Mouse (Mus musculus) ES-E14 (cell line): Measurements from ENCODE around the gene Mitd1. TPM values are rescaled to one million over a fixed set of nuclear protein-coding genes. Genes with fewer than 3 reads are reported as not detected.

Source experiments
- DNase-seq: peaks from one replicate; pipeline ENCODE4 v3.0.0-alpha.2; 2013; ENCODE audit warnings: low read depth, low spot score
- H3K27ac ChIP-seq: 2 replicates; pipeline ENCODE4 v1.5.1; 2012; ENCODE audit warnings: low read depth, mild to moderate bottlenecking, low read length, moderate library complexity, mixed read lengths; ENCODE audit not compliant: poor library complexity, insufficient read depth, severe bottlenecking
- H3K36me3 ChIP-seq: 2 replicates; pipeline ENCODE4 v1.6.1; 2012; ENCODE audit warnings: mild to moderate bottlenecking, low read length, moderate library complexity, mixed read lengths; ENCODE audit not compliant: control insufficient read depth, poor library complexity, insufficient read depth, severe bottlenecking
- H3K4me1 ChIP-seq, 2 experiments: fragments of 150-350 bp in 1 of 2; sonication (generic) in 1 of 2; 2 replicates each; pipeline ENCODE4 v1.6.1; 2012; ENCODE audit warnings: low read length in 2 of 2, mild to moderate bottlenecking in 1 of 2, mixed read lengths in 1 of 2; ENCODE audit not compliant: control insufficient read depth in 2 of 2, insufficient read depth in 2 of 2, poor library complexity in 1 of 2
- H3K4me3 ChIP-seq, 2 experiments: fragments of 150-350 bp in 1 of 2; sonication (generic) in 1 of 2; 2 replicates each; pipeline ENCODE4 v1.5.1; 2012; ENCODE audit warnings: low read length in 2 of 2, low read depth in 1 of 2, mild to moderate bottlenecking in 1 of 2, mixed read lengths in 1 of 2; ENCODE audit not compliant: insufficient read depth in 1 of 2, poor library complexity in 1 of 2, severe bottlenecking in 1 of 2
- H3K9ac ChIP-seq: 2 replicates; pipeline ENCODE4 v1.6.1; 2012; ENCODE audit warnings: low read depth, mild to moderate bottlenecking, low read length, mixed read lengths; ENCODE audit not compliant: poor library complexity, insufficient read depth, severe bottlenecking
- H3K9me3 ChIP-seq: fragments of 150-350 bp; sonication (generic); 2 replicates; pipeline ENCODE4 v1.6.1; 2012; ENCODE audit warnings: low read depth, mild to moderate bottlenecking, low read length; ENCODE audit not compliant: control insufficient read depth, insufficient read depth
- CHD2 ChIP-seq: IDR thresholded peaks from 2 replicates; pipeline ENCODE4 v1.6.1; 2014; ENCODE audit warnings: mild to moderate bottlenecking, low read depth, low read length, inconsistent platforms
- HCFC1 ChIP-seq: IDR thresholded peaks from 2 replicates; pipeline ENCODE4 v1.6.1; 2012; ENCODE audit warnings: low read length, inconsistent platforms, borderline replicate concordance; ENCODE audit not compliant: insufficient read depth
- ZC3H11A ChIP-seq: IDR thresholded peaks from 2 replicates; pipeline ENCODE4 v1.6.1; 2012; ENCODE audit warnings: low read depth, mild to moderate bottlenecking, inconsistent platforms, low read length, borderline replicate concordance
- ZNF384 ChIP-seq: IDR thresholded peaks from 2 replicates; pipeline ENCODE4 v1.6.1; 2012; ENCODE audit warnings: low read depth, low read length, inconsistent platforms
- in situ Hi-C, 2 experiments: fragments of 600-800 bp; cut with MboI; formaldehyde crosslinking; loops; one replicate each; pipeline ENCODE4 v1.15.1; 2025; ENCODE audit warnings: low sequenced_read_pairs in 2 of 2, inconsistent platforms in 1 of 2; ENCODE audit not compliant: unreplicated experiment in 2 of 2
- total RNA-seq: library from RNA; depleted of rRNA; stranded (reverse); fragments of 300-350 nt; gene quantifications from 2 replicates; pipeline ENCODE4 v1.2.3, GENCODE M21; 2012; rRNA removed

The Mitd1 gene
- total RNA-seq, 1 experiment, result 21.0 TPM

DNA sequence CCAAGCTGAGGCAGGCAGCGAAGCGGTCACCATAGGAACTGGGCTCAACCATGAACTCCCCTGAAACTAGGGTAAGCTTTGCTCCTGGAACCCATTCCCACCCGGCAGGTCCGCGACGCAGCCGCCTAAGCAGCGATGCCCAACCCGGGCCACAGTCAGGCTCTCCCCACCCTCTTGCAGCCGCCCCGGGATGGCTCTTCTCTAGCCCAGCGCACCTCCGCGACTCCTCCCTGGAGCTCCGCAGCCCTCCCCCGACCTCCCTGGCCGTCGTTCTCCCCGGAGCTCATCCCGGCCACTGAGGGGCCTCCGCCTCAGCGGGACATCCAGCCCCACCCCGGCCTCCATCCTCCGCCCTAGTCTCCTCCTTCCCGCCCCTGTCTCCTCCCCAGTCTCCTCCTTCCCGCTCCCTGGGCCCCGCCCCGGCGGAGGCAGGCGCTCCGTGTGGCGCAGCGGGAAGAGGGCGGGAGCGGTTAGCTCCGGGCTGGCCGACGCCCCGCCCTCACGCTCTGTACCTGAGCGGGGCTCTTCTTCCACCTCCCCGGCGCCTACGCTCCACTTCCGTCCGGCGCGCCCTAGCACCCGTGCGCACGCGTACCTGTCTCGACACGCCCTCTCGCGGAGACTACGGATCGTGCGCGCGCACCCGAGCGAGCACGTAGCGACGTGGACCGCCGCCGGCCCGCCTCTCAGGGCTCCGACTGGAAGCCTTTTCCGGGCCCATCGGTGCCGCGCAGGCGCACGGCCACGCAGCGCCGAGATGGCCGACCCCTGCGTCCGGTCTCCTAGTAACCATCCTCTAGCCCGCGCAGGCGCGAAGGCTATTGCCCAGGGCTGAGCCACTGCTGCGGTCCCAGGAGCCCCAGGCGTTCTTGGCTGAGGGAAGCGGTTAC is 25.5 kb downstream of the Mitd1 start:
- DNase-seq, result peak; percentile 96
- Histone ChIP-seq H3K4me3 (peak overlapping the region; percentile 68 to 69), H3K36me3 (no peaks in the 10 kb centered on the region)

DNA sequence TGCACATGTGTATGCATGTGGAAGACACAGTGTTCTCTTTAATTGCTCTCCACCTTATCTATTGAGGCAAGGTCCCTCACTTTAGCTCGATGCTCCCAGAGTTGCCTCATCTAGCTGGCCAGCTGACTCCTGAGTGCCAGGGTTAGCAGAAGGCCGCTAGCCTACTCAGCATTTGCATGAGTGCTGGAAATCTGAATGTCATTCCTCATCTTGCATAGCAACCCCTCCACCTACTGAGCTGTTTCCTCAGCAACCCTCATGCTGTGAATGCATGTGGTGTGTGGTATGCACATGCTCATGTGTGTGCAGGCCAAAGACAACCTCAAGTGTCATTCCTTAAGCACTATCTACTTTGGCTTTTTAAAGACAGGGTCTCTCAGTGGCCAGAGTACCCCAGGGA is 39.5 kb downstream of the Mitd1 start:
- TF ChIP-seq ZC3H11A, result no peak
- Histone ChIP-seq H3K4me3 (no peak overlapping the region), H3K9ac (no peak overlapping the region), H3K9me3 (no peaks in the 10 kb centered on the region), H3K4me1 (no peaks in the 10 kb centered on the region), H3K27ac (no peak overlapping the region), H3K36me3 (no peaks in the 10 kb centered on the region)
- no peak for DNase-seq
- in situ Hi-C loops, result loop anchor here in 1 of 2 experiments (25.0 kb wide), 1 partner anchor 163 kb away; no protein-coding TSS in a partner anchor

More for the DNA sequence above, 25.5 kb downstream of the Mitd1 start:
- peaks cover 0 to 3% of the 10 kb centered on the region in 2 experiments; a peak in 1 of 4 replicates for H3K4me1 ChIP-seq
- H3K9me3 ChIP-seq, result no peaks in the 10 kb centered on the region
- H3K27ac ChIP-seq, result 0 out of 2 replicates have a peak overlapping the region, but pooled peaks have one; percentile 23
- in situ Hi-C loops, result loop anchor here in 1 of 2 experiments (25.0 kb wide), 1 partner anchor 177 kb away; no protein-coding TSS in a partner anchor
- H3K9ac ChIP-seq, result peak overlapping the region; percentile 77
- no peak for TF ChIP-seq ZNF384
- TF ChIP-seq HCFC1, result peak; percentile 63; the same call in 1 of the 2 replicates
- 0 out of 2 replicates have a peak, but pooled peaks have one; percentile 9 for TF ChIP-seq ZC3H11A

DNA sequence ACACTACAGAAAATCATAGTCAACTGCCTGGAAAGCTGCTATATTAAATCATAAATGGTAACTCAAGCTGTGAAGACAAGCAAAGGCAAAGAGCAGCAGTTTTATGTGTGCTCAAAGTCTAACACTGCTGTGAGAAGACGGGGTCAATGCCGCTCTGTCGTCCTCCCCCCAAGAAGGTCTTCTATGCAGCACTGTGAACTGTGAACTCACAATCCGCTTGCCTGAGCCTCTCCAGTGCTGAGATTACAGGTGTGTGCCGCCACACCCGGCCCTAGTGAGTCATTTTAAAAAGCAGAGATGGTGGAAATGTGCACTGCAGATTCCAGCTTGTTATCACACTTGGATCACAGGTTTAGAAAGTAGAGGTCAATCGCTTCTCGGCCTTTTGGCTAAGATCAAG is 43.3 kb downstream of the Mitd1 start:
- in situ Hi-C loops, result no loop called here
- H3K36me3 ChIP-seq, result no peaks in the 10 kb centered on the region
- no peaks in the 10 kb centered on the region for H3K9me3 ChIP-seq
- no peak for DNase-seq
- H3K27ac ChIP-seq, result no peak overlapping the region
- TF ChIP-seq ZNF384 (no peak), ZC3H11A (no peak)
- H3K4me1 ChIP-seq, result no peaks in the 10 kb centered on the region
- no peak overlapping the region for H3K4me3 ChIP-seq
- no peak overlapping the region for H3K9ac ChIP-seq

DNA sequence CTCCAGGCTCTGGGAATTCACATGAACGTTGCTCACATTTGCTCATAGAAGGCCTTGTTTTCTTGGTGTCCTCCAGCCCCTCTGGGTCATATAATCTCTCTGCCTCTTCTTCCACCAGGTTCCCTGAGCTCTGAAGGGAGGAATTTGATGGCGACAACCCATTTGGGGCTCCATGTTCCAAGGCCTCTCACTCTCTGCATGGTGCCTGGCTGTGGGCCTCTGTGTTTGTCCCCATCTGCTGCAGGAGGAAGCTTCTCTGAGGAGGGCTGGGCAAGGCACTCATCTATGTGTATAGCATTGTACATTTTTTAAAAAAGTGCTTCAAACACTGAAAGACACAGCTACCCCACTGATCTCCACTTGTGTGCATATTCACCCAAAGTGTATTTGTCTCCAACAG is 58.5 kb downstream of the Mitd1 start:
- Histone ChIP-seq H3K36me3 (no peaks in the 10 kb centered on the region), H3K9ac (no peak overlapping the region), H3K4me1 (no peaks in the 10 kb centered on the region), H3K4me3 (no peak overlapping the region), H3K27ac (no peak overlapping the region), H3K9me3 (no peaks in the 10 kb centered on the region)
- in situ Hi-C loops, result no loop called here
- no peak for TF ChIP-seq CHD2
- DNase-seq, result no peak

Other genes starting within 250 kb of the Mitd1 start
- 0.58 and 0.67 TPM in 2 replicates for gene 2010300C02Rik, start 170.3 kb downstream of the Mitd1 start, total RNA-seq
- gene Tsga10, start 24.0 kb downstream of the Mitd1 start, total RNA-seq, result 1.7 and 2.6 TPM in 2 replicates
- 6.0 and 6.1 TPM in 2 replicates for gene Lipt1, start 18.7 kb downstream of the Mitd1 start, total RNA-seq
- 97.0 and 127 TPM in 2 replicates for gene Mrpl30, start 66 bp upstream of the Mitd1 start, total RNA-seq
- not detected in 2 replicates for gene Lyg2, start 26.1 kb upstream of the Mitd1 start, total RNA-seq
- gene Lyg1, start 67.3 kb upstream of the Mitd1 start, total RNA-seq, result not detected in 2 replicates
- 42.4 and 71.2 TPM in 2 replicates for gene Txndc9, start 107.5 kb upstream of the Mitd1 start, total RNA-seq
- gene Eif5b, start 107.6 kb upstream of the Mitd1 start, total RNA-seq, result 28.8 and 30.6 TPM in 2 replicates
- 58.0 and 82.7 TPM in 2 replicates for gene Rev1, start 239.4 kb upstream of the Mitd1 start, total RNA-seq